Mouse (Mus musculus): Measurements from ENCODE around the gene Ptprg. TPM values are rescaled to one million over a fixed set of nuclear protein-coding genes. Genes with fewer than 3 reads are reported as not detected.

The Ptprg gene
- polyA plus RNA-seq, 1 experiment from 2014 or later: 30.1 TPM

GRCm38 (mm10) chr14:11981764-11982163 is 428.4 kb downstream of the Ptprg start:
- Histone ChIP-seq H3K9ac (replicated peaks) (no peak overlapping the region), H3K4me3 (no peak overlapping the region), H3K36me3 (no peaks in the 10 kb centered on the region), H3K27ac (replicated peaks) (no peak overlapping the region), H3K9me3 (no peaks in the 10 kb centered on the region), H3K4me1 (0 out of 2 replicates have a peak, but pooled peaks cover 9% of the 10 kb centered on the region), H3K27me3 (no peaks in the 10 kb centered on the region), H3K4me2 (replicated peaks) (no peak overlapping the region)
- ATAC-seq (replicated peaks): no peak
- 68% methylated on average over 4 of the region's 4 CpGs for WGBS

- Histone ChIP-seq H3K36me3 (no peaks in the 10 kb centered on the region), H3K27me3 (no peaks in the 10 kb centered on the region), H3K4me2 (replicated peaks) (no peak overlapping the region), H3K9me3 (no peaks in the 10 kb centered on the region), H3K4me1 (no peaks in the 10 kb centered on the region), H3K27ac (replicated peaks) (no peak overlapping the region), H3K4me3 (no peak overlapping the region), H3K9ac (replicated peaks) (no peak overlapping the region)
- ATAC-seq (replicated peaks): no peak; the same call in 1 of the 2 replicates
- WGBS: 50% methylated on average over 9 of the region's 9 CpGs
Observed at GRCm38 (mm10) chr14:11983031-11983430, 429.7 kb downstream of the Ptprg start.

GRCm38 (mm10) chr14:11984086-11984485 is 430.8 kb downstream of the Ptprg start:
- Histone ChIP-seq H3K9me3 (no peaks in the 10 kb centered on the region), H3K36me3 (no peaks in the 10 kb centered on the region), H3K4me1 (no peaks in the 10 kb centered on the region), H3K4me2 (replicated peaks) (no peak overlapping the region), H3K9ac (replicated peaks) (no peak overlapping the region), H3K27me3 (no peaks in the 10 kb centered on the region), H3K27ac (replicated peaks) (no peak overlapping the region), H3K4me3 (no peak overlapping the region)
- 76% methylated on average over 3 of the region's 3 CpGs for WGBS
- no peak for ATAC-seq (replicated peaks)

GRCm38 (mm10) chr14:11988975-11989374 is 435.6 kb downstream of the Ptprg start:
- H3K9ac ChIP-seq (replicated peaks): no peak overlapping the region
- H3K4me3 ChIP-seq: no peak overlapping the region
- no peak overlapping the region for H3K4me2 ChIP-seq (replicated peaks)
- H3K36me3 ChIP-seq: no peaks in the 10 kb centered on the region
- WGBS: 59% methylated on average over 2 of the region's 2 CpGs
- no peaks in the 10 kb centered on the region for H3K9me3 ChIP-seq
- H3K27me3 ChIP-seq: no peaks in the 10 kb centered on the region
- no peak for ATAC-seq (replicated peaks)
- no peaks in the 10 kb centered on the region for H3K4me1 ChIP-seq
- no peak overlapping the region for H3K27ac ChIP-seq (replicated peaks)

GRCm38 (mm10) chr14:11991151-11991550 is 437.8 kb downstream of the Ptprg start:
- no peak for ATAC-seq (replicated peaks)
- no peaks in the 10 kb centered on the region for H3K4me1 ChIP-seq
- no peak overlapping the region for H3K27ac ChIP-seq (replicated peaks)
- no peak overlapping the region for H3K4me3 ChIP-seq
- H3K9me3 ChIP-seq: no peaks in the 10 kb centered on the region
- no peaks in the 10 kb centered on the region for H3K27me3 ChIP-seq
- WGBS: 92% methylated on average over 2 of the region's 2 CpGs
- no peak overlapping the region for H3K4me2 ChIP-seq (replicated peaks)
- no peaks in the 10 kb centered on the region for H3K36me3 ChIP-seq
- H3K9ac ChIP-seq (replicated peaks): no peak overlapping the region

- Histone ChIP-seq H3K9ac (replicated peaks) (no peak overlapping the region), H3K27ac (replicated peaks) (no peak overlapping the region), H3K4me3 (no peak overlapping the region), H3K36me3 (no peaks in the 10 kb centered on the region), H3K4me1 (no peaks in the 10 kb centered on the region), H3K27me3 (no peaks in the 10 kb centered on the region), H3K4me2 (replicated peaks) (no peak overlapping the region), H3K9me3 (no peaks in the 10 kb centered on the region)
- ATAC-seq (replicated peaks): no peak
- 91% methylated on average over 4 of the region's 4 CpGs for WGBS
Observed at GRCm38 (mm10) chr14:11992111-11992510, 438.8 kb downstream of the Ptprg start.

- Histone ChIP-seq H3K4me1 (no peaks in the 10 kb centered on the region), H3K9me3 (no peaks in the 10 kb centered on the region), H3K27me3 (no peaks in the 10 kb centered on the region), H3K27ac (replicated peaks) (no peak overlapping the region), H3K36me3 (no peaks in the 10 kb centered on the region), H3K4me3 (no peak overlapping the region), H3K9ac (replicated peaks) (no peak overlapping the region), H3K4me2 (replicated peaks) (no peak overlapping the region)
- WGBS: 95% methylated on average over 6 of the region's 6 CpGs
- ATAC-seq (replicated peaks): no peak
Observed at GRCm38 (mm10) chr14:11992534-11992933, 439.2 kb downstream of the Ptprg start.

- no peak overlapping the region for H3K9ac ChIP-seq (replicated peaks)
Observed at GRCm38 (mm10) chr14:11997555-11997954, 444.2 kb downstream of the Ptprg start.

GRCm38 (mm10) chr14:11998464-11998863 is 445.1 kb downstream of the Ptprg start:
- WGBS: 95% methylated on average over 4 of the region's 4 CpGs
- no peak overlapping the region for H3K4me3 ChIP-seq
- H3K9ac ChIP-seq (replicated peaks): no peak overlapping the region
- H3K4me1 ChIP-seq: no peaks in the 10 kb centered on the region
- no peaks in the 10 kb centered on the region for H3K36me3 ChIP-seq
- H3K9me3 ChIP-seq: no peaks in the 10 kb centered on the region
- H3K27ac ChIP-seq (replicated peaks): no peak overlapping the region
- H3K27me3 ChIP-seq: no peaks in the 10 kb centered on the region
- no peak overlapping the region for H3K4me2 ChIP-seq (replicated peaks)
- ATAC-seq (replicated peaks): no peak

More at GRCm38 (mm10) chr14:11997555-11997954, 444.2 kb downstream of the Ptprg start:
- no peak overlapping the region for H3K4me2 ChIP-seq (replicated peaks)
- no peaks in the 10 kb centered on the region for H3K9me3 ChIP-seq
- ATAC-seq (replicated peaks): no peak
- WGBS: 87% methylated on average over 6 of the region's 6 CpGs
- no peaks in the 10 kb centered on the region for H3K4me1 ChIP-seq
- H3K27me3 ChIP-seq: no peaks in the 10 kb centered on the region
- no peak overlapping the region for H3K27ac ChIP-seq (replicated peaks)
- H3K4me3 ChIP-seq: no peak overlapping the region
- H3K36me3 ChIP-seq: no peaks in the 10 kb centered on the region

- Histone ChIP-seq H3K4me2 (replicated peaks) (no peak overlapping the region), H3K4me1 (no peaks in the 10 kb centered on the region), H3K4me3 (no peak overlapping the region), H3K9ac (replicated peaks) (no peak overlapping the region), H3K9me3 (no peaks in the 10 kb centered on the region), H3K27me3 (no peaks in the 10 kb centered on the region), H3K27ac (replicated peaks) (no peak overlapping the region), H3K36me3 (no peaks in the 10 kb centered on the region)
- ATAC-seq (replicated peaks): no peak
- WGBS: 90% methylated on average over 4 of the region's 4 CpGs
Observed at GRCm38 (mm10) chr14:12004061-12004460, 450.7 kb downstream of the Ptprg start.

- no peak overlapping the region for H3K9ac ChIP-seq (replicated peaks)
- no peaks in the 10 kb centered on the region for H3K36me3 ChIP-seq
- no peak overlapping the region for H3K27ac ChIP-seq (replicated peaks)
- no peaks in the 10 kb centered on the region for H3K9me3 ChIP-seq
- H3K4me3 ChIP-seq: no peak overlapping the region
- no peak overlapping the region for H3K4me2 ChIP-seq (replicated peaks)
- no peaks in the 10 kb centered on the region for H3K27me3 ChIP-seq
- 85% methylated on average over 5 of the region's 5 CpGs for WGBS
- no peak for ATAC-seq (replicated peaks)
- no peaks in the 10 kb centered on the region for H3K4me1 ChIP-seq
Observed at GRCm38 (mm10) chr14:12011766-12012165, 458.4 kb downstream of the Ptprg start.

GRCm38 (mm10) chr14:12025812-12026728 is 472.7 kb downstream of the Ptprg start:
- Histone ChIP-seq H3K4me2 (replicated peaks) (no peak overlapping the region), H3K9me3 (no peaks in the 10 kb centered on the region), H3K27me3 (no peaks in the 10 kb centered on the region), H3K36me3 (no peaks in the 10 kb centered on the region), H3K4me3 (no peak overlapping the region), H3K27ac (replicated peaks) (no peak overlapping the region), H3K9ac (replicated peaks) (no peak overlapping the region), H3K4me1 (no peaks in the 10 kb centered on the region)
- WGBS: 92% methylated on average over 16 of the region's 16 CpGs
- ATAC-seq (replicated peaks): no peak

GRCm38 (mm10) chr14:12027247-12027646 is 473.9 kb downstream of the Ptprg start:
- Histone ChIP-seq H3K27ac (replicated peaks) (no peak overlapping the region), H3K4me3 (no peak overlapping the region), H3K4me2 (replicated peaks) (no peak overlapping the region), H3K9me3 (no peaks in the 10 kb centered on the region), H3K4me1 (no peaks in the 10 kb centered on the region), H3K9ac (replicated peaks) (no peak overlapping the region), H3K27me3 (no peaks in the 10 kb centered on the region), H3K36me3 (no peaks in the 10 kb centered on the region)
- WGBS: 88% methylated on average over 8 of the region's 8 CpGs
- ATAC-seq (replicated peaks): no peak
